Mouse (Mus musculus) mesoderm, embryonic 11.5 days (tissue): ENCODE measurements around the gene Nqo2.
"Not testable (repeated sequence)": the region's sequence is repeated elsewhere in the genome, so short reads cannot be mapped to it uniquely, and the experiment has no call there.

Source experiments
- DNase-seq: peaks from one replicate; pipeline ENCODE4 v3.0.0-alpha.2; 2012; ENCODE audit warnings: low read depth, low spot score

Nqo2 gene

GRCm38 (mm10) chr13:33964206-33965046, at the start of gene Nqo2:
Gene Nqo2 (plus strand): TSS chr13:33964687.
- DNase-seq, result peak; percentile 82

GRCm38 (mm10) chr13:33921041-33921440, 43.4 kb upstream of the Nqo2 start:
- DNase-seq, result no peak

- DNase-seq, result no peak
These were observed 42.8 kb upstream of the Nqo2 start for GRCm38 (mm10) chr13:33921699-33922098.

- DNase-seq, result no peak
These were observed 34.2 kb upstream of the Nqo2 start for GRCm38 (mm10) chr13:33930281-33930680.

- no peak for DNase-seq
These were observed 33.6 kb upstream of the Nqo2 start for GRCm38 (mm10) chr13:33930912-33931311.

GRCm38 (mm10) chr13:33934743-33935142, 29.7 kb upstream of the Nqo2 start:
- DNase-seq, result no peak

- DNase-seq, result peak; percentile 44
These were observed 28.9 kb upstream of the Nqo2 start for GRCm38 (mm10) chr13:33935465-33936181.

GRCm38 (mm10) chr13:33937151-33937550, 27.3 kb upstream of the Nqo2 start:
- DNase-seq, result no peak

GRCm38 (mm10) chr13:33937587-33937986, 26.9 kb upstream of the Nqo2 start:
- not testable (repeated sequence) for DNase-seq

GRCm38 (mm10) chr13:33941288-33941808, 23.1 kb upstream of the Nqo2 start:
- no peak for DNase-seq

GRCm38 (mm10) chr13:33942212-33942779, 22.2 kb upstream of the Nqo2 start:
- peak; percentile 12 for DNase-seq

GRCm38 (mm10) chr13:33951308-33952074, 13.0 kb upstream of the Nqo2 start:
- no peak for DNase-seq

- no peak for DNase-seq
These were observed 12.4 kb upstream of the Nqo2 start for GRCm38 (mm10) chr13:33952075-33952449.

- no peak for DNase-seq
These were observed 11.5 kb upstream of the Nqo2 start for GRCm38 (mm10) chr13:33952947-33953346.

GRCm38 (mm10) chr13:33956571-33957421, 7.7 kb upstream of the Nqo2 start:
- DNase-seq, result peak; percentile 47

GRCm38 (mm10) chr13:33959771-33960170, 4.7 kb upstream of the Nqo2 start:
- DNase-seq, result no peak

GRCm38 (mm10) chr13:33965056-33966024, 853 bp downstream of the Nqo2 start:
- DNase-seq, result peak; percentile 8

- DNase-seq, result no peak
These were observed 1.5 kb downstream of the Nqo2 start for GRCm38 (mm10) chr13:33966025-33966412.

- no peak for DNase-seq
These were observed 2.1 kb downstream of the Nqo2 start for GRCm38 (mm10) chr13:33966574-33966973.
